Mouse (Mus musculus) spleen, postnatal 10 days (tissue): ENCODE results near the gene Adam1a.

ENCODE experiments used
- DNase-seq, 2 experiments: peaks; one replicate each; pipeline ENCODE4 v3.0.0; 2021 to 2022; ENCODE audit warnings: low spot score in 2 of 2

Gene Adam1a

GRCm38 (mm10) chr5:121544910-121545792 is at the start of gene Adam1a, which contains the start of gene Gm42878:
Gene Adam1a, minus strand, starts transcription at chr5:121545482.
Gene Gm42878, minus strand, starts transcription at chr5:121545482.
- peak in 1 of 2 experiments; percentile 65 for DNase-seq

GRCm38 (mm10) chr5:121594714-121595313 is 49.5 kb upstream of the Adam1a start:
- DNase-seq: no peak

GRCm38 (mm10) chr5:121593451-121594401 is 48.4 kb upstream of the Adam1a start, which contains the start of gene Aldh2:
Gene Aldh2, minus strand, starts transcription at chr5:121593824.
- peak; percentile 74 to 89 for DNase-seq

- DNase-seq: peak in 1 of 2 experiments; percentile 50
Measured at GRCm38 (mm10) chr5:121592816-121593407, 47.6 kb upstream of the Adam1a start.

GRCm38 (mm10) chr5:121592064-121592815 is 47.0 kb upstream of the Adam1a start:
- DNase-seq: no peak

- DNase-seq: no peak
Measured at GRCm38 (mm10) chr5:121591417-121592063, 46.3 kb upstream of the Adam1a start.

- no peak for DNase-seq
Measured at GRCm38 (mm10) chr5:121589928-121590327, 44.6 kb upstream of the Adam1a start.

GRCm38 (mm10) chr5:121586400-121587039 is 41.2 kb upstream of the Adam1a start:
- DNase-seq: peak in 1 of 2 experiments; percentile 49

GRCm38 (mm10) chr5:121585699-121586098 is 40.4 kb upstream of the Adam1a start:
- no peak for DNase-seq

GRCm38 (mm10) chr5:121585005-121585404 is 39.7 kb upstream of the Adam1a start:
- no peak for DNase-seq

GRCm38 (mm10) chr5:121583765-121584501 is 38.7 kb upstream of the Adam1a start:
- peak; percentile 45 to 77 for DNase-seq

GRCm38 (mm10) chr5:121581945-121582344 is 36.7 kb upstream of the Adam1a start:
- DNase-seq: no peak

- DNase-seq: no peak
Measured at GRCm38 (mm10) chr5:121576927-121577488, 31.7 kb upstream of the Adam1a start.

- no peak for DNase-seq
Measured at GRCm38 (mm10) chr5:121575867-121576266, 30.6 kb upstream of the Adam1a start.

- no peak for DNase-seq
Measured at GRCm38 (mm10) chr5:121574145-121574544, 28.9 kb upstream of the Adam1a start.

- DNase-seq: no peak
Measured at GRCm38 (mm10) chr5:121570787-121571186, 25.5 kb upstream of the Adam1a start.

GRCm38 (mm10) chr5:121569881-121570420 is 24.7 kb upstream of the Adam1a start:
- no peak for DNase-seq

GRCm38 (mm10) chr5:121566035-121566681 is 20.9 kb upstream of the Adam1a start:
- DNase-seq: no peak
